Mouse (Mus musculus) adrenal gland, postnatal 36 days (tissue): ENCODE measurements around the gene Slc25a39. TPM values are rescaled to one million over a fixed set of nuclear protein-coding genes. Genes with fewer than 3 reads are reported as not detected.
A peak's percentile ranks its signal among the peaks of the same experiment; 100 is the strongest.
"Not testable (repeated sequence)": the region's sequence is repeated elsewhere in the genome, so short reads cannot be mapped to it uniquely, and the experiment has no call there.

Experiments
- DNase-seq, 2 experiments: peaks; one replicate each; pipeline ENCODE4 v3.0.0; 2021; ENCODE audit warnings: mixed read lengths in 1 of 2
- total RNA-seq, 2 experiments: library from RNA; stranded (reverse); gene quantifications; 2 replicates each; pipeline ENCODE4 v1.2.3; 2021

The Slc25a39 gene
- total RNA-seq, 2 experiments from 2014 or later: 453 to 470 TPM

DNA sequence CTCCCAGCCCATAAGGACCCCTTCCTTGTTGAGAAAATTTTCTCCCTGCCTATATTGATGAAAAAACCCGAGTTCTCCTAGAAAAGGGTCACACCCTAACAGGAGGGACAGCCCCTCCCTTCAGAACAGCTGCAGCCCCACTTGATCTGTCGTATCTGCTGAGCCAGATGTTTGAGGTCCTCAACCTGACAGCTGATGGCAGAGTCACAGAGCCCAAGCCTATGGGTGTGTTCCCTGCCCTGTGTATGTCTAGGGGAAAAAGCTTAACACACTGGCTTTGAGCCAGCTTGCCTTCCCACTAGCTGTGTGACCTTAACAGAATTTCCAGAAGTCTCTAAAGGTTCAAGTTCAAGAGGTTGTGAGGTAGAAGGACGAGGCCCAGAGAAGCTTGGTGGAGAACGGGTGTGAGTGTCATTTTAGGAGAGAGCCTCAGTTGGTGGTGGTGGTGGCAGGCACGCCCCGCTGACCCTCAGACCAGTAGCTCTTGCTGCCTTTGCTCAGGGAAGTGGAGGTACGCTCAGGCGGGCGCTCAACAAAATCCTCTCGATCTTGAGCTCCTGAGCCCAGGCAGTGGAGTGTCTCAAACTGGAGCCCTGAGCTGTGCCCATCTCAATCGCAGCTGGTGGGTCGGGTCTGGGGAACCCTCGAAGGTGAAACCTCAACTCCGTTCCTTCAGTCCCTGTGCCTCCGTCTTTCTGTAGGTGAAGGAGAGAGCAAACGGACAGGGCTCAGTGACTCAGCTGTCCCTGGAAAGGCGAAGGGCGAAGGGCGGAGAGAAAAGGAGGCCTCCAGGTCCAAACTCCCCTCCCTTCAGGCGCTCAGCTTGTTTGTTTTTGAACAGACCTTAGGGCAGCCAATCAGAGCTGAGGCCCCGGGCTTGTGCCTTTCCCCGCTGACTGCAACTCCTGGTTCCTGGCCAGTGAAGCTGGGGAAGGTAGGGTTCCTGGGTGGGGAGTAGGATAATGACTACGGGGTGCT is 32.3 kb downstream of the Slc25a39 start:
- peak; percentile 87 to 91 for DNase-seq

DNA sequence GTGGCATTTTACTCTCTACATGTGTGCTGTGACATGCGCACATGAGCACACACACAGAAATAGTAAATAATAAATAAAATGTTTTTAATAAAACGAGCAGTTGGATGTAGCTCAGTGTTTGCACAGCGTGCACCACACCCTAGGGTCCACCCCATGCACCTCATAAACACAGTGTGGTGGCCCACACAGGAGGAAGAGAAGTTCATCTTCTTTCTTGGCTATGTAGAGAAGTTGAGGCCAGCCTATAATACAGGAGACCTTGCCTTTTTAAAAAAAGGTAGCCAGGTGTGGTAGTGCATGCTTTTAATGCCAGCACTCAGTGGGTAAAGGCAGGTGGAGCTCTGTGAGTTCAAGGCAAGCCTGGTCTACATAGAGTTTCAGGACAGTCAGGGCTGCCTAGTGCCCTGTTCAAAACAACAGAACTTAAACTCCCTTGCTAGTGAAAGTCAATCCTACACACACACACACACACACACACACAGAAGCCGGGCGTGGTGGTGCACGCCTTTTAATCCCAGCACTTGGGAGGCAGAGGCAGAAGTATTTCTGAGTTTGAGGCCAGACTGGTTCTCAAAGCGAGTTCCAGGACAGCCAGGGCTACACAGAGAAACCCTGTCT is 33.5 kb downstream of the Slc25a39 start:
- DNase-seq: no peak

DNA sequence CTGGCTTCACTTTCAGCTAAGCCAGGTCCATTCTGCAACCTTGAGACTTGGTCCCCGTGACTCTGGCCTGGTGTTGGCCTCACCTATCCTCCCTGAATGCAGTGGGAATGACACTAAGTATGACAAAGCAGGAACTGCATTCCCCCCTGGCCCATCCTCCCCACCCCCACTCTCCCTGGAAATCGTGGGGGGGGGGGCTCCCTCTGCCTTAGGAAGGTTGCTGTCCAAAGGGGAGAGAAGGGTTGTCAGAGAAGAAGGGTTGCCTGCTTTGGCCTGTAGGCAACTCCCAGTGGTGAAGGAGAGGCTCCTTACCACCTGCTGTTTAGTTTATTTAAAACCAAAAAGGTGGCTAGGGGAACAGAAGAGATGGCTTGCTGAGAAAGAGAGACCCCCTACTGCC is 34.1 kb downstream of the Slc25a39 start:
- no peak for DNase-seq

DNA sequence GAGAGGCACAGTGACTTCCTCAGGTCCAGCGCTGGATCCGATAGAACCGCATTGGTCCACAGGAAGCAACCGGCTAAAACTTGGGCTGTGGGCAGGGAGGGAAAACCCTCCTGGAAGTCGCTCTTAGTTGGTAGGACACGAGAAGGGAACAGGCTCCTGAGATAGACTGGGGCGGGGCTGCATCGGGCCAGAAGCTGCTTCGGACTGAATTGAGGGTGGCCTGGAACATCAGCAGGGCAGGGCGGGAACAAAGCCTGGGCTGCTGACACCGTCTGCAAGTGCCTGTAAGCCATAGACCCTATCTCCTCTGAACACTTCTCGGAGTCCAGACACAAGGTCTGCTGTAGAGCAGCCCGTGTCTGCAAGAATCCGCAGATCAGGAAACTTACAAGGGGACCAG is 34.8 kb downstream of the Slc25a39 start:
- no peak for DNase-seq

DNA sequence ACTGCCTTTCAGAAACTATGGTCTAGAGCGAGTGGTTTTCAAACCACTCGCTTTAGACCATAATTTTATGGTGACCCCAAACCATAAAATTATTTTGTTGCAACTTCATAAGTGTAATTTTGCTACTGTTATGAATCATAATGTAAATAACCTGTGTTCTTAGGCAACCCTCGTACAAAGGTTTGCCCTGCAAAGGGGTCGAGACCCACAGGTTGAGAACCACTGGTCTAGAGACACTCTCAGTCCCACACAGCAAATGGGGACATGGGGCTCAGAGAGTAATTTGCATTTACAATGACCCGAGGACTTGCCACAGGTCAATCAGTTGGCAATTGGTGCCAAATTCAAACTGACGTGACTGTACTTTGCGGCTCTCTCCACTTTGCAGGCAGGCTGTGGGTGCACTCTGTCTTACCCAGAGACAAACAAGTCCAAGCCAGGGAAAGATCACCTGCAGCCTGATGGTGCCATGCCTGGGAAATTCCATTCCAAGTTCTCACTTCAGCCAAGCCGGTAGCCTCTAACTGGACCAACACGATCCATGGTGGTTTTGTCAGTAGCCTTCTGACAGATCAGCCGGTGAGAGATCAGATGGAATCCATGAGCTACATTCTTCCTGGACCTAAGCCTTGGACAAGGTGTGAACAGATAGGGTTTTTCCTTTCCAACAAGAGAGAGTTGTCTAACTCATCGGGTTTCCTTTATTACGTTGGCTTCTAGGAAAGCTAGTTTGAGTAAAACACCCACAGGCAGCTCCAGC is 35.6 kb downstream of the Slc25a39 start:
- no peak for DNase-seq

DNA sequence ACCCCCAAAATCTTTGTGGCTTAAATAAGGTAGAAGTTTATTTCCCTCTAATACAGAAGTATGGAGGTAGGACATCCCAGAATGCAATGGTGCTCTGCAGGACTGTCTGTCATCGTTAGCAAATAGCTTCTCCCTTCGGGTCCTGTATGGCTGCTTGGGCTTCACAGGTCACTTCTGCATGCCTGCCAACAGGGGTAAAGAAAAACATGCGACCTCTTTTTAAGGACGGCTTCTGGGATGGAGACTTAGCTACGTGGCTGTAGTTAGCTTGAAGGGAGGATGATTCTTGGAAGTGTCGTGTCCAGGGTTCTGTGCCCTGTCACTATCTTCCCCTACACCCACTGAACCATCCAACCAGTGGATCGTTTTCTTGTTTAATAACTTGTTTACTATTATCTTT is 37.5 kb downstream of the Slc25a39 start:
- DNase-seq: no peak

DNA sequence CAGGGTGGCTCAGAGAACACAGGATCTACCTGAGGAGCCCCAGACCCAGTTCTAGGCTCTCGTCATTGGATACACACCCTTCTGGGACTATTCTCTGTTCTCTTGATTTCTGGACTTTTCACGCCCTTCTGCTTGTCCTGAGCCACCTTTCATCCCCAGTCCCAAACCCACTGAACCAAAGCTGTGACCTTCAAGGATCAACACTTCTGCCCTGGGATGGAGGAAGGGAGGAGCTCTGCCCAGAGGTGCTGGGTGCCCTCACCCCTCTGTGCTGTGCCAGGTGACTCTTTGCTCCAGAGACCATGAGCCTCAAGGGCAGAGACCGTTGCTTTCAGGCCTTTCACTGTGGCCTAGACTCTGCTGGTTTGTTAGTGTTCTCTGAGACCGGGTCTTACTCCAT is 38.5 kb downstream of the Slc25a39 start:
- no peak for DNase-seq

DNA sequence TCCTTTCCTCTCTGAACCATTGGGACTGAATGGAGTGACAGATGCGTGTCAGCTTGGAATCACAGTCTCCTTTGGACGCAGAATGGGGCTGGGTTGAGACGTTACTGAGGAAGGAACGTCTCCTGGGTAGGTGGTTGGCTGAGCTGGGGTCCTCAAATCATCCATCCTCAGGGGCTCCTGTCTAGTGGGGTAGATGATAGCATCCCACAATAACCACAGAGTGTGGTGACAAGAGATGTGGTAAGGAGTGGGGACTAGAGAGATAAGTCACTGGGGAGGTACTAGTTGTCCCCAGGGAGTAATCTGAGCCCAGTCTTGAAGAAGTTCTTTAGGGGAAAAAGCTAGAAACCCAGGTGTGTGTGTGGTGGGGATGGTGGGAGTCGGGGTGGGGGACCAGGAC is 39.4 kb downstream of the Slc25a39 start:
- no peak for DNase-seq

DNA sequence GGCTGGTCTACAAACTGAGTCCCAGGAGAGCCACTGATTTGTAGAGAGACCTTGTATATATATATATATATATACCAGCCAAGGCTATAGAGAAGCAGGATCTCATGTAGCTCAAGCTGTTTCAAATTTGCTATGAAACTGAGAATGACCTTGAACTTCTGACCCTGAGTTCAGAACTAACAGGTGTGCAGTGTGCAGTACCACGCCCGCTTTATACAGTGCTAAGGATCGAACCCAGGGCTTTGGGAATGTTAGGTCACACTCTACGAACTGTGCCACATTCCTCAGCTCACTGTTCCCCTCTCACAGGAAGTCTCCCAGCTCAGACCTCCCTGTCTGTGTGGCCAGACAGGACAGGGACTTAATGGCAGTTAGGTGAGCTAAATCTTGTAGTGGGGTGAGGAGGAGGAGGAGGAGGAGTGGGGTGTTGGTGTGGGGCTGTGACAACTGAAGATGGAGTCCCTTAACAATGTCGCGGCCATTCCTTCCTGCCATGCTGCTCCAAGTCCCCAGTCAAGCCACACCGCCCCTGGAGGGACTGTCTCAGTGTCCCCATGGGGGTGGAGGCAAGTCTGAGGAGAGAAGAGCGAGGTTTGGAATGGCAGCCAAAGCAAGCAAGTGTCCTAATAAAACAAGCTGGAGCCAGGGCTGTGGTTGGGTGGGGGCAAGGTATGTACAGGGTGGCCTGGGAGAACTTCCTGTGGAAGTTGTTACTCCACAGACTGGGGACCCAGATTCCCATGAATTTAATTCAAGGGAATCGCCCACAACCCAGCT is 40.1 kb downstream of the Slc25a39 start:
- no peak for DNase-seq

DNA sequence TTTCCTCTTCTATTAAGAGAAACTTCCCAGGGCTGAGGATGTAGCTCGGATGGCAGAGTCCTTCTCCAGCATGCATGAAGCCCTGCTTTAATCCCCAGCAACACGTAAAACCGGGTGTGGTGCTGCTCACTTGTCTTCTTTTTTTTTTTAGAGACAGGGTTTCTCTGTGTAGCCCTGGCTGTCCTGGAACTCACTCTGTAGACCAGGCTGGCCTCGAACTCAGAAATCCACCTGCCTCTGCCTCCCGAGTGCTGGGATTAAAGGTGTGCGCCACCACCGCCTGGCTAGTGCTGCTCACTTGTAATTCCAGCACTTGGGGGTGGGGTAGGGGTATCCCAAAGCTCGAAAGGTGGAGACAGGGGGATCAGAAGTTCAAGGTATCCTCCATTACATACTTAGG is 41.6 kb downstream of the Slc25a39 start, which contains the start of gene Slc4a1:
Slc4a1 (minus strand) TSS at position 101 of the 400 bp plus-strand sequence.
- not testable (repeated sequence) for DNase-seq

DNA sequence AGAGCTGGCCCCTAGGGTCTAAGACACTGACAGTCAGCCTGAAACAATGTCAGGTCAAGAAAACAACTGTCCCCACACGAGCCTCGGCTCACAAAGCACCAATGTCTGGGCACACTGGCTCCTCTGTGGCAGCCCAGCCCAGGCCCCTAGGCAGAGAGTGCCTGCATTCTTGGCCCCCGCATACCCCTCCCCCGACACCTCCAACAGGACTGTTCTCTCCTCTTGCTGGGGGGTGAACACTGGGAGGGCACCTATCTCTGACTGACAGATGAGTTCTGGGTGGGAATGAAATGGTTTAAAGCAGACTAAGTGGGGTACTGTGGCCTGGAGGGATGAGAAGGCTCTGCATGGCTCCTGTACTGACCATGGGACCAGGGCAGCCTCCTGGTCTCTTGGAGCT is 42.0 kb downstream of the Slc25a39 start:
- DNase-seq: no peak

DNA sequence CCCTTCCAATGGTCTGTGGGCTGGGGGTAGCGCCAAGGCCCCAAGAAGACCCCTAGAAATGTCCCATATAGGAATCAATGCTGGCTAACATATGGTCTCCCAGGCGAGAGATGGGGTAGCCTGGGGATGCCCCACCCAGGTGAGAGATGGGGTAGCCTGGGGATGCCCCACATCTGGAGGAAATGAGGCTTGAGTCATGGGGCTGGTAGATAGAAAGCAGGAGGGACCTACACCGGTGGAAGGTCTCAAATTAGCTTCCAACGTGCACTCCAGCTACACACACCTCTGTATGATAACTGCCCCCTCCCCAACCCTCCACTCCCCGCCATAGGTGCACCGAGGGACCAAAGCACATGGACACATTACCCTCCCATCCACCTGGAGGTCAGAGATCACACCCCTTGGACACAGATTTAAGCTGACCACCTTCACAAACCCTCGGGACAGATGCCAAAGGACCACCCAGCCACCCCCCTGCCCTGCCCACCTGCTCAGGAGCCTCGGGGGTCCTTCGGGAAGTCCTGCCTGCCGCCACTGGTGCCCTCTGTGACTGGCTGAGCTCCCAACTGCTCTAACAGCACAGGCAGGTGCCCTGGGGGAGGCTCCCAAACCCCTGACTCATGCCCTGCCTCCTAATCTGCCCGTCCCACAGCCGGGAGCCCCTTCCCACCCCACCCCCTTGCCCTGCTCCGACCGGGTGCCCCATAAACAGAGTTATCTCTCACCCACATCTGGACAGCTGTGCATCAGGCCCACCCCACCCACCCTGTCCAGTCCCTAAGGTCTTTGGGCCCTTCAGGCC is 43.0 kb downstream of the Slc25a39 start:
- no peak for DNase-seq

DNA sequence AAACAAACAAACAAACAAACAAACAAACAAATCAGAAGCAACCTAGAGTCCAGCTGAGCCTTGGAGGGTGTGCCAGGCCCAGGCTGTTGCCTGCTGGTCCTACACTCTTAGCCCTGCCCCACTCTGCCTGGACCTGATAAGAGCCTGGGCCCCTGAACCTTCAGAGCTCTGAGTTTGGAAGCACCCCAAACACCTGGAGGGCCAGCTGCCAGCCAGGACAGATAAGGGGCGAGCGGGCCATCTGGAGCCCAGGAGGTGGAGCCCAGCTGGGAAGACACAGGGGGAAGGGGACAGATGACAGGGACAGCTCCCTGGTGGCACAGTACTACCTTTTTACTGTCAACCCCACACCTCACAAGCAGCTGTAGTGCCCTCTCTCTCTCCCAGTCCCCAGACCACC is 44.1 kb downstream of the Slc25a39 start:
- no peak for DNase-seq

DNA sequence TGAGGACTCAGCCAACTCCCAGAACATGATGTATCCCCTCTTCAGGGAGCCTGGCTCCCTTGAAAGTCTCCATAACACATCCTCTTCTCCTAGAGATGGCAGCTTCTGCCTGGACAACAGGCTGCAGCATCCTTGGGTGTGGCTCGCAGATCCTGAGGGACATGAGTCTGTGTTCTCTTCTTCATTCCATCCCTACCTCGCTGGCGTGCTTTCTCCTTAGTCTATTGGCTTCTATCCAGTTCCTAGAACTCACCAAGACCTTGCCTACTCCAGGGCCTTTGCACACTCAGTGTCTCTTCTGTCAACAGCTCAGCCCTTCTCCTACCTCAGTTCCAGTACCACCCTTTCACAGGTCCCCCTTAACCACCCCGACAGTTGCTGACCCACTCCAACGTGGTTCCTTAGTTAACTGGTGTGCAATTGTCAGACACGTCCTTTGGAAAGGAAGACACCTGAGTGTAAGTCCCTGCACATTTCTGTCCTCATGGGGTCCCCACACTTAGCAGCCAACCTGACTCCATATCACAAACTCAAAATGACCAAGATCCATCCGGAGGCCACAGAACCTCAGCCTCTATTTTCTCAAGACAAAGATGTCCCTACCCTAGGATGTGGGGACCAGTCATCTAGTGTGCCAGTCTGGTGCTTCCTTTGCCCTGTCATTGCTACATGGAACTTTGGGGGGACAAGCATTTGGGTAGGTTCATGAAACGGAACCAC is 45.8 kb downstream of the Slc25a39 start:
- no peak for DNase-seq

DNA sequence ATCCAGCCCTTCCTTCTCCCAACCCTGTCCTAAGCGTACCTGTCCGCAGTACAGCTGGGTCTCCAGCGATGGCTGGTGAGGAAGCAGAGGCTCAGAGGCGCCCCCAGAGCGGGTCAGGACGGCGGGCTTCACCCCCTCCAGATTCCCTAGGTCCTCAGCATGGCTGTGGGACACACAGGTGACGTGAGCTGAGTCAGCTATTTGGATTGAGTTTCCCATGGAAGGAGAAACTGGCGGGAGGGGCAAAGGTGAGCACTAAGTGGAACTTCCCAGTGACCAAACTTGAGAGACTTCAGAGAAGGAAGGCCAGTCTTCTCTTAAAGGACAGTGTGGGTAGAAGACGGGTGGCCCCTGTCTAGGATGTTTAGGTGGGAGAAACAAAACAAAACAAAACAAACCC is 49.4 kb downstream of the Slc25a39 start:
- DNase-seq: no peak

DNA sequence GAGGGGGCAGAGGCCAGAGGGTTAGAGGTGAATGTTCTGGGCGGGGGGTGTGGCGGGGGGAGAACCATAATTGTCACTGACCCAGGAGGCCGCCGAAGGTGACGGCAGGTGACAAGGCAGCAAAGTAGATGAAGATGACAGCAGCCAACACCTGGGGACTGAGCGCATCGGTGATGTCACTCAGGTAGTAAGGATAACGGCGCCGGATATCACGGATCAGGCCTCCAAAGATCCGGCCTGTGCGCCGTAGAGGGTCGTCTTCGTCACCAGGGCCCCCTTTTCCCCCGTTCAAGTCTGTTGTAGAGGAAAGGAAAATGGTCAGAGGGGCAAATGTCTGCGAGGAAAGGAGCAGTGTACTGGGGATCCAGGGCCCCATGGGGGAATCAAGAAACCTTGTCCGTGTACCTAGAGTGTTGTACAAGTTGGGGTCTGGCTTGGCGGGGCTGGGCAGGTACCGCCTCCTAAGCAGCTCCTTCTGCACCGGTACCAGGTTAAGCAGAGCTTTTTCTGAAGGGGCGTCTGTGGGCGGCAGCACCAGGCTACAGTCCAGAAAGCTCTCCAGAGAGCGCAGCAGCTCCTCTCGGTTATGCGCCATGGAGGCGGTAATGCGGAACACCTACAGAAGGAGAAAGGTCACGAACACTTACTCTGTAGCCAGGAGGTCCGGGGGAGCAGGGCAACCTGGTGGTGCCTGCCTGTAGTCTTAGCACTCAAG is 51.0 kb downstream of the Slc25a39 start:
- no peak for DNase-seq

DNA sequence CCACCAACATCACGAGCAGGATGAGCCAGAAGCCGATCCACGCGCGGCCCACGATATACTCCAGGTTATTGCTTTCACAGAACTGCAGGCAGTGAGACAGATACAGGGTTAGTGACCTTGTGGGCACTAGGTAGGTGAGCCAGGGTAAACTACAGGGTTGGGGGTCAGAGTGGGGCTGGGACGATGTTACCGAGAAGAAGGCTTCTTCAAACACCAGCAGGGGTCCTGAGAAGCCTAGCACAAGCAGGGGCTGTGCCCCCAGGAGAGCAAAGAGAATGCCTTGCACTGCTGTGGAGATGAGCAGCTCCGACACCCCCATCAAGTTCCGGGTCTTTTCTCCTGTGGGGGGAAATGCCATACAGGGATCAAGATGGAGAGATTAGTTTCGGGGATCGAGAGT is 51.6 kb downstream of the Slc25a39 start:
- no peak for DNase-seq

DNA sequence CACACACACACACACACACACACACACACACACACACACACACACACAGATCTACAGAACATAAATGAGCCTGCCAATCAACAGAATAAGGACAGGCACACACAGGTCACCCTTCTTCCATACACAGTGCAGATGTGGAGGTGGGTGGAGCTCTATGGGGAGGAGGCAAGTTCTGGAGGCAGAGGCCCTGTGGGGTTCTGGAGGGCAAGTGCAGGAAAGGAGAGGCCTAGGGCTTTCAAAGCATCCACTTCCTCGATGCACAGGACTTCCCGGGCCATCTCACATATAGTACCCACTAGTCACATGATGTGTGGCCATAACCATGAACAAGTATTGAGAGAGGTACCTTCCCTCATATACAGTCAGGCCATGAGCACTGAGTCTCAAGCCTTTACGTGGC is 52.2 kb downstream of the Slc25a39 start:
- no peak for DNase-seq

DNA sequence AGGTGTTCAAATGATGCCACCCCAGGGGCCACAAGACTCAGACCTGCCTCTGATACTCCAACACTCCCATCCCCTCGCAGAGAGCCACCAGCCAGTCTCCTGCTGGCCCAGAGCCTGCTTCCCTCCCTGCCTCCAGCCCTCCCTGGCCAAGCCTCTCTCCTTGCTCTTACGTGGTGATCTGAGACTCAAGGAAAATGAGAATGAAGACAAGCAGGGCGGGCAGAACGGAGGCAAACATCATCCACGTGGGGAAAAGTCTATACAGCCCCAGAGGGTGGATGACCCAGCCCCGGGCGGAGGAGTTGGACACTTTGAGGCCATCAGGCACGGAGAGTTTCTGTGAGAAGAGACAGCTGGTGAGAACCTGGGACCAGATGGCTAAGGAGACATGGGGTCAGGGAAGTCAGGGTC is 54.7 kb downstream of the Slc25a39 start:
- DNase-seq: no peak
